Mouse (Mus musculus): ENCODE results near the gene Scnn1b.

The Scnn1b gene

GRCm38 (mm10) chr7:121962571-121962959 lies 97.7 kb downstream of the Scnn1b start:
- no peak for DNase-seq (ENCODE audit: extremely low read depth, insufficient read length, low spot score)

DNA sequence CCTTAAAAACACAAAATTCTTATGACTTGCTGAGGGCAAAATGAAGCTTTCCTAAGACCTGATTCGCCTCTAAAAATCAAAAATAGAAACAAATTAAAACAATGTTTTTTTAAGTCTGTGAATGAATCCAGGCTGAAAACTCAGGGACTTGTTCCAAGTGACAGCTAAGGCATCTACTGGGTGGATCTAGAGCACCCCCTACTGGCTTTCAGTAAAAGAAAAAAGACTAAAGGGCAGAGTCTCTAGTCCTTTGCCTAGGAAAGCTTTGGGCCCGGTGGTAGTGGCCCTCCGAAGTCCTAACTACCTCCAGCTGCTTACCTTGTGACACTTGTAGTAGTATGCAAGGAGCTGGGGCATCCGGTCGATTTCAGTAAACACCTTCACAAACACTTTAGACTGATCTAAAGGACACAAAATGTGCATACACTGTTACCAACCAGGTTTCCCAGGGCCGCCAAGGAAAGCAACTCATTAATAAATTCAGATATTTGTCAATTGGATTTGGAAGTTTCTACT lies 99.1 kb downstream of the Scnn1b start:
- no peak for DNase-seq (ENCODE audit: extremely low read depth, insufficient read length, low spot score)

DNA sequence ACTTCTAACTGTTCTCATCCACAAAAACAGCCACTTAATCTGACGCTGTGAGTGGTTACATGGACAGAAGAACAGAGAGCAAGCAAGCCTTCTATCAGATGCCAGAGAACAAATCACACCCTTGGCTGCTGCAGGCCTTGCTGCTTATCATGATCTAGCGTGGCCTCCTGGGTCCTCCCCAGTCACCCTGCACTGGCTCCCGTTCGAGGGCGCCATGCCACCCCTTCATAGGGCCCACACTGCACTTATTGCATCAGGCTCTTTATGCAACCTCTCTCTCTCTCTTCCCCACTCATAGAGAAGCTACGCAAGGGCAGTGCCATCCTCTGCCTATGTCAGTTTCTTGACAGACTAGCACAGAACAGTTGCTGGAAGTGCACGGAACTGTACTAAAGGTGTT lies 101.3 kb downstream of the Scnn1b start:
- DNase-seq (ENCODE audit: extremely low read depth, insufficient read length, low spot score), result no peak

Data from 3134 (cell line).